Mouse (Mus musculus): ENCODE data around the gene Sumo1. TPM values are rescaled to one million over a fixed set of nuclear protein-coding genes. Genes with fewer than 3 reads are reported as not detected.

Sumo1 gene
- polyA plus RNA-seq, 1 experiment from 2014 or later: 199 TPM

DNA sequence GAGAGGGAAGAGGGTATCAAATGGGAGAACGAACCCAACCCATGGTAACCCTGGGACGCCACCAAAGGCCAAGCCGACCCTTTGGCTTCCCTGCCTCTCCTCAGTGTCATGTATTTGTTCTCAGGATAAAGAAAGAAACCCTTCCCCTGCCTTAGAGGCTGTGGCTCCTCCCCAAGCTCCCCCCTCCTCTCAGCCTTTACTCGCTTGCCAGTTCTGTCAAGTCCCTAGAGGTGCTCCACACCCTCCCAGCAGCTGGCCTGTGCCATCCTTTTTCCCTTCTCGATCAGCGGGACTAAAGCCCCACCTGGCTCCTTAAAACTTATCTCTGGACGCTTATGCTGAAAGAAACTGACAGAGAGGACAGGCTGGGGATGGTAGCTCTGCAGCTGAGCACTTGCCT, 63.6 kb downstream of the Sumo1 start:
- Histone ChIP-seq H3K4me3 (no peak overlapping the region), H3K27ac (no peak overlapping the region), H3K4me2 (no peak overlapping the region), H3K9me3 (replicated peaks) (no peaks in the 10 kb centered on the region), H3K9ac (no peak overlapping the region), H3K4me1 (0 out of 2 replicates have a peak, but pooled peaks cover 3% of the 10 kb centered on the region), H3K27me3 (replicated peaks) (no peaks in the 10 kb centered on the region; the same call in 1 of the 2 replicates), H3K36me3 (no peaks in the 10 kb centered on the region)
- ATAC-seq: no peak
- WGBS (ENCODE audit: insufficient replicate concordance): 65% methylated on average over 7 of the region's 7 CpGs

DNA sequence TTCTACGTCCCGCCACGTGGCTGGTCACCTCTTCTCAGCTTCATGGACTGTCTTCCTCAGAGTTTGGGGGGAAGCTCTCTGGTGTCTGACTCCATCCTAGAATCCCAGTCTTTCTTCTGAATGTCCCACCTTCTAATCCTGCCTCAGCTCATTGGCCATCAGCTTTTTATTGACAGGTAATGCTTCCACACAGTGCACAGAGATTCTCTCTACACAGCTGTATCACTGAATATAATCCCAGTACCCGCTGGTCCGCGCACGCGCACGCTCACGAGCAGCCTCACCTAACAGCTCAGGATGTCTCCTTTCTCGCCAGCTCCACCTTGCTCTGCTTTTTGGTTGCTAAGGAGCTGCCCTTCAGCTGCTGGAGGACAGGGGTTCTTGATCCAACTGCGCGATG, 64.2 kb downstream of the Sumo1 start:
- Histone ChIP-seq H3K4me1 (0 out of 2 replicates have a peak, but pooled peaks cover 3% of the 10 kb centered on the region), H3K4me2 (no peak overlapping the region), H3K9me3 (replicated peaks) (no peaks in the 10 kb centered on the region), H3K27me3 (replicated peaks) (no peaks in the 10 kb centered on the region; the same call in 1 of the 2 replicates), H3K4me3 (no peak overlapping the region), H3K27ac (no peak overlapping the region), H3K9ac (no peak overlapping the region), H3K36me3 (no peaks in the 10 kb centered on the region)
- no peak for ATAC-seq
- 83% methylated on average over 13 of the region's 13 CpGs for WGBS (ENCODE audit: insufficient replicate concordance)

DNA sequence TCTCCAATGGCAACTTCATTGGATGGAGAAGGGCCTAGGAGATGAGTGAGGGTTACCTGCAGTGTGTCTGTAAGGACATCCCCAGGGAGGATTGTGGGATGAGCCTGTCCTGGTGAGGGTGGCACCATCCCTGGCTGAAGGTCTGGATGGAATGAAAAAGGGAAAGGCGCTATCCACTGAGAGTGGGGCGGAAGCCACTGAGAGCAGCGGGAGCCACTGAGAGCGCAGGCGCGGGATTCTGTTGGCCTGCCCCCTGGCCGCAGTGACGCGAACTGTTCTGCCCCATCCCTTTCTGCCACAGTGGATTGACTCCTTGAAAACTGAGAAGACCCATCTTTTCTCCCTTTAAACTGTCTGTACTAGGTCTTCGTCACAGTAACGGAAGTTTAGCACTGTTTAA, 66.7 kb downstream of the Sumo1 start:
- no peak overlapping the region for H3K9ac ChIP-seq
- 0 out of 2 replicates have a peak, but pooled peaks cover 3% of the 10 kb centered on the region for H3K4me1 ChIP-seq
- ATAC-seq: no peak
- H3K27ac ChIP-seq: no peak overlapping the region
- no peak overlapping the region for H3K4me3 ChIP-seq
- no peaks in the 10 kb centered on the region for H3K9me3 ChIP-seq (replicated peaks)
- H3K27me3 ChIP-seq (replicated peaks): no peaks in the 10 kb centered on the region; the same call in 1 of the 2 replicates
- WGBS (ENCODE audit: insufficient replicate concordance): 30% methylated on average over 11 of the region's 11 CpGs
- 0 out of 2 replicates have a peak overlapping the region, but pooled peaks have one; percentile 14 for H3K4me2 ChIP-seq
- H3K36me3 ChIP-seq: no peaks in the 10 kb centered on the region

DNA sequence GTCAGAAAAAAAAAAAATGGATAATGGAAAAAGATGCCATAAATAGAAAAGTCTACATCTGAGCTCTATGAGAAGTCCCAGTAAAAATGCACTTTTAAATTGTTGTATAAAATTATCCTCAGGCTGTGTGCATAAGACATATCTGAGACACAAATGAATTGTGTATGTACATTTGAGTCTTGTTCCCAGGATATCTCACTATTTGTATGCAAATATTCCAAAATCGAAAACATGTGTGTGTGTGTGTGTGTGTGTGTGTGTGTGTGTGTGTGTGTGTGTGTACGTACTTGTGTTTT, 67.3 kb downstream of the Sumo1 start:
- no peaks in the 10 kb centered on the region; the same call in 1 of the 2 replicates for H3K27me3 ChIP-seq (replicated peaks)
- WGBS (ENCODE audit: insufficient replicate concordance): 65% methylated on average over 2 of the region's 2 CpGs
- no peak for ATAC-seq
- H3K9me3 ChIP-seq (replicated peaks): no peaks in the 10 kb centered on the region
- H3K4me3 ChIP-seq: no peak overlapping the region
- H3K27ac ChIP-seq: no peak overlapping the region
- no peak overlapping the region for H3K4me2 ChIP-seq
- H3K36me3 ChIP-seq: no peaks in the 10 kb centered on the region
- H3K9ac ChIP-seq: no peak overlapping the region
- 0 out of 2 replicates have a peak, but pooled peaks cover 3% of the 10 kb centered on the region for H3K4me1 ChIP-seq

DNA sequence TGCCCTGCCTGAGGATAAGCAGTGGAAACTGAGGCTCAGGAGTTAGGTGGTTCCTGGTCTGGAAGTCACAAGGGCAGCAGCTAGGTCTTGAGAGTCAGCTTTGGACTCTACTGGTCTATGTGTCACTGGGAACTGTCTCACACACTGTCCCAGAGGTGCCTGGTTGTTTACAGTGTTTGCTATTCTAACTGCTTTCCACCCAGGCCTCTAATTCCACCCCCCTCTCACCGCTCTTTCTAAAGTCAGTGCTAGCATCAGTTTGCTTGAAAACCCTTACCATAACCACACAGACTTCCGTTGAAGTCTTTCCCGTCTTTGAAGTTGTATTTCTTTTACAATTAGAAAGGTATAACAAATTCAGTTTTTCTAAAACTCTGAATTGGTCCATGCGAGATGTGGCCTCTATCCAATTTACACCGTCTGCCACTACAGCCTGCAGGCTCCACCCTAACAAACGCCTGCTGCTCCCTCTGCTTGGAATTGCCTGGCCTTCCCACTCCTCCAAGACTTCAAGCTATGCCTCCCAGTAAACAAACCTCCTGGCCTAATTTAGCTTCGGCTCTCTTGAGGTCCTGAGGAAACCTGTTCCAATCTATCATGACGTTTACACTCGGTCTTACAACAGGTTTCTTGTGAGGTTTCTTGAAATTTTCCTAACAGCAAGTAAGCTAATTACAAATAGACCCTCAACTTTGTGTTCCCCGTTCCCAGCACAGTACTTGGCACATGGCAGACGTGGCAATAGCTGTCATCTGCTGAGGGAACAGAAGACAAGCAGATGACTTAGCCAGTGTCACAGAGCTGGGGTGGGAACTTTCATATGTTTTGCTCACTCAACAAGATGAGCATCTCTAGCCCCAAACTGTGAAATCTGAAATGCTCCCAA, 67.9 kb downstream of the Sumo1 start:
- no peaks in the 10 kb centered on the region for H3K36me3 ChIP-seq
- no peaks in the 10 kb centered on the region for H3K9me3 ChIP-seq (replicated peaks)
- no peaks in the 10 kb centered on the region; the same call in 1 of the 2 replicates for H3K27me3 ChIP-seq (replicated peaks)
- 0 out of 2 replicates have a peak, but pooled peaks cover 3% of the 10 kb centered on the region for H3K4me1 ChIP-seq
- ATAC-seq: no peak
- no peak overlapping the region for H3K4me2 ChIP-seq
- WGBS (ENCODE audit: insufficient replicate concordance): 50% methylated on average over 11 of the region's 11 CpGs
- H3K27ac ChIP-seq: no peak overlapping the region
- H3K9ac ChIP-seq: no peak overlapping the region
- H3K4me3 ChIP-seq: no peak overlapping the region

DNA sequence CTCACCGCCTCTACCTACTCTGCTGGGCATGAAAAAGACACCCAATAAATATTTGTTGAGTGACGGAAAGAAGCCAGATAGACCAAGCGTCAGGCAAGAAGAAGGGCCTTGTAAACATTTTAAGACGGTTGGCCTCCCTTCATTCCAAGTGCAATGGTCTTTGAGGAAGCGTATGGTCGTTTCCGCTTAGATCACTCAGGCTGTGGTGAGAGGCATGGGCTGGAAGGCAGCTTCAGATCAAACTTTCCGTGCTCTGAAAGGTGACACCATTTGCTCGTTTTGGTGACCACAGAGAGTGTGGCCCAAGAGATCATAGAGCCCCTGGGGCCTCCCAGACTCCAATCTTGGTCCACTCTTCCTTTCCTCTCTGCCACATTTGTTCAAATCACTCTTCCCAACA, 75.0 kb downstream of the Sumo1 start:
- Histone ChIP-seq H3K9me3 (replicated peaks) (no peaks in the 10 kb centered on the region), H3K36me3 (no peaks in the 10 kb centered on the region), H3K4me2 (no peak overlapping the region), H3K27ac (no peak overlapping the region), H3K4me1 (peaks cover 12% of the 10 kb centered on the region; the same call in 1 of the 2 replicates), H3K27me3 (replicated peaks) (peaks cover 36% of the 10 kb centered on the region), H3K4me3 (no peak overlapping the region), H3K9ac (no peak overlapping the region)
- WGBS (ENCODE audit: insufficient replicate concordance): 53% methylated on average over 9 of the region's 9 CpGs
- ATAC-seq: no peak

DNA sequence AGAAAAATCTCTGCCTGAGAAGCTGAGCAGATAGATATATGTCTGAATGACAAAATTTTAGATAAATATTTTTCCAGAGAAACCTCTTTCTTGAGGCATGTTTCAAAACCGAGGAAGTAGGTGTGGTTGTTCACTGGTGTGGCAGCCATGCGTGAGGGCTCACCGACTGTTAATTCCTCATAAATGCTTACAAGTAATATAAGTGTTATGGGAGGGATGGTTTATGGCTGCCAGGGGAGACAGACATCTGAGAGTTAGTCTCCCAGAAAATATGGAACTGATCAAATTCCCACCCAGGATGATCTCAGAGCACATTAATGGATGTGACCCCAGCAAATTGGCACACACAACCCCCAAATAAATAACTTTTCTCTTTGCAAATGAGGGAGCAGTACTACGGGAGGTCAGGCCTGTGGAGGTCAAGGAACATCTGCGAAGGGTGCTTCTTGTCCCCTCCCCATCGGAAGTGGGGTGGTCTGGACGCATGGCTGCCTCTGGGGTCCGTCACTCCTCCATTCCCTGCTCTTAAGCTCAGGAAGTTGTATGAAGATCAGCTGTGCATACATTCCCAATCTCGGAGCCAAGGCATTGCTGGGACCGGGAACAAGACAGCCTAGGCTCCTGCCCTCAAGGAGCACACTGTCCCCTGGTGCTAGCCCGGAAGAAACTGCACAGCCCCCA, 75.9 kb downstream of the Sumo1 start:
- no peak overlapping the region for H3K27ac ChIP-seq
- peaks cover 12% of the 10 kb centered on the region; the same call in 1 of the 2 replicates for H3K4me1 ChIP-seq
- no peak overlapping the region for H3K4me2 ChIP-seq
- no peaks in the 10 kb centered on the region for H3K36me3 ChIP-seq
- no peak overlapping the region for H3K9ac ChIP-seq
- no peak for ATAC-seq
- H3K4me3 ChIP-seq: no peak overlapping the region
- H3K9me3 ChIP-seq (replicated peaks): no peaks in the 10 kb centered on the region
- 67% methylated on average over 11 of the region's 11 CpGs for WGBS (ENCODE audit: insufficient replicate concordance)
- H3K27me3 ChIP-seq (replicated peaks): peaks cover 41% of the 10 kb centered on the region

DNA sequence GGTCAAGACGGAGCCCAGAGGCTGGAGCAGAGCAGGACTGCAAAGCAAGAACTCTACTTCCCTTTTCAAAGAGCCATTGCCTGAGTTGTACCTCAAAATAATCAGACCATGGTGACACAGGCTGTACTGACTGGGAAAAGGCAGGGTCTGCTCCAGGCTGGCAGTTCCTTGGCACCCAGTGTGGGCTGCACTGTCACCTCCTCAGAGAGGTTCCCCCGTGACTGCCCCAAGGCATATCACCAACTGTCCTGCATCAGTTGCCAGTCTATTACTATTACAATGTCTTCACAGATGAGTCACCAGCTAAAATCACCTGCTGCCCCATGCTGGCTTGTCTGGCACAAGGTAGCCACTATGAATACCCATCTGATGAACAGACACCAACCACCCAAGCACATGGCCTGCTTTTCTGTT, 77.0 kb downstream of the Sumo1 start:
- H3K36me3 ChIP-seq: no peaks in the 10 kb centered on the region
- H3K9me3 ChIP-seq (replicated peaks): no peaks in the 10 kb centered on the region
- H3K27ac ChIP-seq: no peak overlapping the region
- H3K4me1 ChIP-seq: peaks cover 12% of the 10 kb centered on the region; the same call in 1 of the 2 replicates
- peaks cover 42% of the 10 kb centered on the region for H3K27me3 ChIP-seq (replicated peaks)
- WGBS (ENCODE audit: insufficient replicate concordance): 23% methylated on average over 2 of the region's 2 CpGs
- no peak for ATAC-seq
- H3K9ac ChIP-seq: no peak overlapping the region
- H3K4me3 ChIP-seq: no peak overlapping the region
- no peak overlapping the region for H3K4me2 ChIP-seq

DNA sequence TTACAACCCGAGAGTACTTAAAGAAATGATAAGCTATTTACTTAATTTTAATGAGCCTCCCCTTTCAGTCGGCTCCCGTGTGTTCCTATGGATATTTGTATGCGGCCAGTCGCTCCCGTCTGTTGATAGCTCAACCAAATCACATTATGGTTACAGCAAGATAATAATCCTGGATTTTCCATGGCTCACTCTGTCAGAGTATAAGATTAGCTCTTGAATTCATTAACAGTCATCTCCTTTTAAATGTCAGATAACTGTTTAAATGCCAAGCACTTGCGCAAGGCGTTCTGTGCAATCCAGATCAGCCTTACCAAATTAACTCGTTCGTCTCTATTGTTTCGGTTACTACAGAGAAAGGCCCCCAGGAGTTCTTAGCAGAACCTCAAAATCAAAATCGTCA, 77.8 kb downstream of the Sumo1 start:
- Histone ChIP-seq H3K27me3 (replicated peaks) (peaks cover 42% of the 10 kb centered on the region), H3K9me3 (replicated peaks) (no peaks in the 10 kb centered on the region), H3K4me1 (peaks cover 12% of the 10 kb centered on the region; the same call in 1 of the 2 replicates), H3K36me3 (no peaks in the 10 kb centered on the region), H3K4me2 (peak overlapping the region; percentile 22), H3K27ac (no peak overlapping the region), H3K4me3 (no peak overlapping the region), H3K9ac (no peak overlapping the region)
- WGBS (ENCODE audit: insufficient replicate concordance): 33% methylated on average over 12 of the region's 12 CpGs
- no peak for ATAC-seq

DNA sequence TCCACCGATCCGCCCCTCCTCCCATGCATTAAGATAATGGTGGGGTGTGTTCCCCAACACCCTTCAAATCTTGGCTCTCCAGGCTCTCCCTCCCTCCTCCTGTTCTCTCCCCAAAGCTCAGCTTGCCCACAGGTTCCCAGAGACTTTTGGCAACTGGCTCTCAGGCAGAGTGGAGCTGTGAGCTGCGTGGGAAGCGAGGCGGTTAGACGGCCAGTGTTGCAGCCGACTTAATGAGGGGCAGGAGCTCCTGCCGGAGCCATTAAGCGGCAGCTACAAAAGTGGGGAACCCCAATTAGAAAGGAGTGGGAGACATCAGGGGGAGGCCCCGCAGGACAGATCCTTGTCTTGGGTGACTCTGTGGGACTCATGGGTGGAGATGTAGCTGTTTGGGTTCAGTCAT, 78.3 kb downstream of the Sumo1 start:
- H3K4me3 ChIP-seq: no peak overlapping the region
- no peak for ATAC-seq
- no peaks in the 10 kb centered on the region for H3K36me3 ChIP-seq
- peak overlapping the region; percentile 22 for H3K4me2 ChIP-seq
- peaks cover 12% of the 10 kb centered on the region; the same call in 1 of the 2 replicates for H3K4me1 ChIP-seq
- WGBS (ENCODE audit: insufficient replicate concordance): 26% methylated on average over 10 of the region's 10 CpGs
- no peak overlapping the region for H3K27ac ChIP-seq
- H3K27me3 ChIP-seq (replicated peaks): peaks cover 42% of the 10 kb centered on the region
- H3K9ac ChIP-seq: no peak overlapping the region
- H3K9me3 ChIP-seq (replicated peaks): no peaks in the 10 kb centered on the region

DNA sequence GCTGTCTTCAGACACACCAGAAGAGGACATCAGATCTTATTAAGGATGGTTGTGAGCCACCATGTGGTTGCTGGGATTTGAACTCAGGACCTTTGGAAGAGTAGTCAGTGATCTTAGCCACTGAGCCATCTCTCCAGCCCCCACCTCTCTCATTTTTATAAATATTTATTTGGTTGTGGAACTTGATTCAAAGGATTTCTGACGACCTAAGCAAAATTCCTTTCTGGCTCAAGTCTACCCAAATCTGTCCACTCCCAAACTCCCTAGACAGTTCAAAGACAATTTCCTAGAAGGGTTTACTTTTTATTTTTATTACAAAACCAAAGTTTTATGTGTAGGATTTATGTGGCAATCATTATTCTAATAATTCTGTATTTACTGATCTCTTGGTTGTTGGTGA, 81.4 kb downstream of the Sumo1 start:
- no peak overlapping the region for H3K4me2 ChIP-seq
- H3K4me3 ChIP-seq: no peak overlapping the region
- no peaks in the 10 kb centered on the region for H3K9me3 ChIP-seq (replicated peaks)
- peaks cover 34% of the 10 kb centered on the region for H3K27me3 ChIP-seq (replicated peaks)
- H3K4me1 ChIP-seq: peaks cover 12% of the 10 kb centered on the region; the same call in 1 of the 2 replicates
- H3K9ac ChIP-seq: no peak overlapping the region
- H3K36me3 ChIP-seq: no peaks in the 10 kb centered on the region
- ATAC-seq: no peak
- 61% methylated on average over 1 of the region's 1 CpGs for WGBS (ENCODE audit: insufficient replicate concordance)
- no peak overlapping the region for H3K27ac ChIP-seq

Measured in liver, embryonic 12.5 days (tissue).